Mouse (Mus musculus) ES-E14 (cell line): ENCODE data around the gene Ppard. TPM values are rescaled to one million over a fixed set of nuclear protein-coding genes. Genes with fewer than 3 reads are reported as not detected.
A peak's percentile ranks its signal among the peaks of the same experiment; 100 is the strongest.
"Not testable (repeated sequence)": the region's sequence is repeated elsewhere in the genome, so short reads cannot be mapped to it uniquely, and the experiment has no call there.

Experiments
- DNase-seq: peaks from one replicate; pipeline ENCODE4 v3.0.0-alpha.2; 2013; ENCODE audit warnings: low read depth, low spot score
- H3K27ac ChIP-seq: 2 replicates; pipeline ENCODE4 v1.5.1; 2012; ENCODE audit warnings: low read depth, mild to moderate bottlenecking, low read length, moderate library complexity, mixed read lengths; ENCODE audit not compliant: poor library complexity, insufficient read depth, severe bottlenecking
- H3K36me3 ChIP-seq: 2 replicates; pipeline ENCODE4 v1.6.1; 2012; ENCODE audit warnings: mild to moderate bottlenecking, low read length, moderate library complexity, mixed read lengths; ENCODE audit not compliant: control insufficient read depth, poor library complexity, insufficient read depth, severe bottlenecking
- H3K4me1 ChIP-seq, 2 experiments: fragments of 150-350 bp in 1 of 2; sonication (generic) in 1 of 2; 2 replicates each; pipeline ENCODE4 v1.6.1; 2012; ENCODE audit warnings: low read length in 2 of 2, mild to moderate bottlenecking in 1 of 2, mixed read lengths in 1 of 2; ENCODE audit not compliant: control insufficient read depth in 2 of 2, insufficient read depth in 2 of 2, poor library complexity in 1 of 2
- H3K4me3 ChIP-seq, 2 experiments: fragments of 150-350 bp in 1 of 2; sonication (generic) in 1 of 2; 2 replicates each; pipeline ENCODE4 v1.5.1; 2012; ENCODE audit warnings: low read length in 2 of 2, low read depth in 1 of 2, mild to moderate bottlenecking in 1 of 2, mixed read lengths in 1 of 2; ENCODE audit not compliant: insufficient read depth in 1 of 2, poor library complexity in 1 of 2, severe bottlenecking in 1 of 2
- H3K9ac ChIP-seq: 2 replicates; pipeline ENCODE4 v1.6.1; 2012; ENCODE audit warnings: low read depth, mild to moderate bottlenecking, low read length, mixed read lengths; ENCODE audit not compliant: poor library complexity, insufficient read depth, severe bottlenecking
- H3K9me3 ChIP-seq: fragments of 150-350 bp; sonication (generic); 2 replicates; pipeline ENCODE4 v1.6.1; 2012; ENCODE audit warnings: low read depth, mild to moderate bottlenecking, low read length; ENCODE audit not compliant: control insufficient read depth, insufficient read depth
- CHD2 ChIP-seq: IDR thresholded peaks from 2 replicates; pipeline ENCODE4 v1.6.1; 2014; ENCODE audit warnings: mild to moderate bottlenecking, low read depth, low read length, inconsistent platforms
- HCFC1 ChIP-seq: IDR thresholded peaks from 2 replicates; pipeline ENCODE4 v1.6.1; 2012; ENCODE audit warnings: low read length, inconsistent platforms, borderline replicate concordance; ENCODE audit not compliant: insufficient read depth
- MAFK ChIP-seq: IDR thresholded peaks from 2 replicates; pipeline ENCODE4 v1.6.1; 2014; ENCODE audit warnings: mild to moderate bottlenecking, low read depth, low read length, inconsistent platforms; ENCODE audit not compliant: insufficient read depth
- ZC3H11A ChIP-seq: IDR thresholded peaks from 2 replicates; pipeline ENCODE4 v1.6.1; 2012; ENCODE audit warnings: low read depth, mild to moderate bottlenecking, inconsistent platforms, low read length, borderline replicate concordance
- ZNF384 ChIP-seq: IDR thresholded peaks from 2 replicates; pipeline ENCODE4 v1.6.1; 2012; ENCODE audit warnings: low read depth, low read length, inconsistent platforms
- in situ Hi-C, 2 experiments: fragments of 600-800 bp; cut with MboI; formaldehyde crosslinking; loops; one replicate each; pipeline ENCODE4 v1.15.1; 2025; ENCODE audit warnings: low sequenced_read_pairs in 2 of 2, inconsistent platforms in 1 of 2; ENCODE audit not compliant: unreplicated experiment in 2 of 2
- total RNA-seq: library from RNA; depleted of rRNA; stranded (reverse); fragments of 300-350 nt; gene quantifications from 2 replicates; pipeline ENCODE4 v1.2.3, GENCODE M21; 2012

Ppard gene
- total RNA-seq, 1 experiment = 6.7 TPM

- no peak for DNase-seq
- TF ChIP-seq ZNF384 (peak; percentile 87; the same call in 1 of the 2 replicates), CHD2 (peak; percentile 38; the same call in 1 of the 2 replicates), HCFC1 (no peak), ZC3H11A (no peak), MAFK (no peak)
- peaks cover 6% of the 10 kb centered on the region; the same call in 1 of the 2 replicates for H3K36me3 ChIP-seq
- peaks cover 0 to 17% of the 10 kb centered on the region in 2 experiments; a peak in 3 of 4 replicates for H3K4me1 ChIP-seq
- peak overlapping the region in 1 of 2 experiments; percentile 0; a peak in 2 of 4 replicates for H3K4me3 ChIP-seq
- peak overlapping the region; percentile 60; the same call in 1 of the 2 replicates for H3K9ac ChIP-seq
- in situ Hi-C loops = no loop called here
- no peaks in the 10 kb centered on the region for H3K9me3 ChIP-seq
- peak overlapping the region; percentile 93 for H3K27ac ChIP-seq
Measured at GRCm38 (mm10) chr17:28217721-28218649, 14.5 kb upstream of the Ppard start.

DNA sequence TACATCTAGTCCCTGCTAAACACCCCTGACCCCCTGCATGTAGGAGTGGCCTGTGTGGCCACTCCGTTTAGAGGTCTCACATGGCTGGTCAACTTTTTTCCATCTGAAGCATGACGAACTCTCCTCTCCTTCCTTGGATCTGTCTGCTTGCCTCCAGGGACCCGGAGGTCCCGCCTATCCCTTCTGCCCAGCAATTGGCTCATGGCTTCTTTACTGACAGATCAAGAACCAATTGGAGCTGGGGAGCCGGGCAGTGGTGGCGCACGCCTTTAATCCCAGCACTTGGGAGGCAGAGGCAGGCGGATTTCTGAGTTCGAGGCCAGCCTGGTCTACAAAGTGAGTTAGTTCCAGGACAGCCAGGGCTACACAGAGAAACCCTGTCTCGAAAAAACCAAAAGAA is 10.0 kb upstream of the Ppard start:
- DNase-seq, in situ Hi-C loops, H3K36me3 ChIP-seq, H3K27ac ChIP-seq, H3K9me3 ChIP-seq: not testable (repeated sequence)
- Histone ChIP-seq H3K4me3 (peak overlapping the region in 1 of 2 experiments; percentile 31; a peak in 2 of 4 replicates), H3K9ac (peak overlapping the region; percentile 26; the same call in 1 of the 2 replicates), H3K4me1 (peaks cover 2 to 14% of the 10 kb centered on the region in 2 experiments; a peak in 3 of 4 replicates)
- peak; percentile 67 for TF ChIP-seq CHD2

DNA sequence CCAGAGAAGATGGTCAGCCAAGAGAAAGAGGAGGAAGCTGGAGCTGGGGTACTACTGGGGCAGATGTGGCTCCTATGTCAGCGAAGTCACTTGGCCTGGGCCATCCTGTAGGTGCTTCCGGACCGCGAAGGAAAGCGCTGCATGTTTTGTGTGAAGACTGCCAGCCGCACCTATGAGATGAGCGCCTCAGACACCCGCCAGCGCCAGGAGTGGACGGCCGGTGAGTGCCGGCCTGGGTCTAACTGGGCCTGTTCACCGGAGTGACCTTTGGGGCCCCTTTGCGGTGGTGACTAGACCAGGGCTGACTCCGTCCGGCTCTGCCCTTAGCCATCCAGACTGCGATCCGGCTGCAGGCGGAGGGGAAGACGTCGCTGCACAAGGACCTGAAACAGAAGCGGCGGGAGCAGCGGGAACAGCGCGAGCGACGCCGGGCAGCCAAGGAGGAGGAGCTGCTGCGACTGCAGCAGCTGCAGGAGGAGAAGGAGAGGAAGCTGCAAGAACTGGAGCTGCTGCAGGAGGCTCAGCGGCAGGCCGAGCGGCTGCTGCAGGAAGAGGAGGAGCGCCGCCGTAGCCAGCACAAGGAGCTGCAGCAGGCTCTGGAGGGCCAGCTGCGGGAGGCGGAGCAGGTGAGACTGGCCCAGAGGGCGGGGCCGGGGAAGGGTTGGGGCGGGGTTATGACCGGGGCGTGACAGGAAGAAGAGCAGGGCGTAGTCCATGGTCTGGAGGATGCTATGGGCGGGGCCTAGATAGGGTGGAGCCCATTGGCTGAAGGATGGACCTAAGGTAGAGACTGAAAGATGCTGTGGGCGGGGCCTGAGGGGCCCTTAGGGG is 8.7 kb upstream of the Ppard start:
- no peaks in the 10 kb centered on the region for H3K9me3 ChIP-seq
- no peak overlapping the region for H3K27ac ChIP-seq
- in situ Hi-C loops = no loop called here
- peaks cover 18% of the 10 kb centered on the region for H3K36me3 ChIP-seq
- TF ChIP-seq CHD2 (no peak), HCFC1 (no peak), ZNF384 (no peak), MAFK (no peak)
- peaks cover 2 to 13% of the 10 kb centered on the region in 2 experiments; a peak in 3 of 4 replicates for H3K4me1 ChIP-seq
- peak; percentile 100 for DNase-seq
- peak overlapping the region; percentile 63; the same call in 1 of the 2 replicates for H3K9ac ChIP-seq
- peak overlapping the region; percentile 70 to 73 for H3K4me3 ChIP-seq

DNA sequence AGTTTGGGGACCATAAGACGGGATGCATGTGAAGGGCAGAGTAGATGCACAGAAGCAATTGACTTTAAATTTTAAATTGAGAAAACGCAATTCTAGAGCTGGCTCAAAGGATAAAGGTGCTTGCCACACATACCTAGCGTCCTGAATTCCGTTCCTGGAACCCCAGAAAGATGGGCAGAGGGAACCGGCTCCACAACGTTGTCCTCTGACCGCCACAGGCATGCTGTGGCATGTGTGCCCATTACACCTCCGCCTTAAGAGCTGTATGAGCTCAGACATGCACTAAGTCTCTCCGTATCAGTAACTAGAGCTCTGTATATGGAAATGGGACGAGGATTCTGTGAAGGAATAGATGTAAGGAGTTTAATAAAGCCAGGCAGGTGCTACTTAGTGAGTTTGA is 7.9 kb upstream of the Ppard start:
- peaks cover 2 to 12% of the 10 kb centered on the region in 2 experiments; a peak in 3 of 4 replicates for H3K4me1 ChIP-seq
- no peak for TF ChIP-seq MAFK
- TF ChIP-seq ZC3H11A = no peak
- no peak for TF ChIP-seq CHD2
- TF ChIP-seq ZNF384 = no peak
- TF ChIP-seq HCFC1 = no peak
- in situ Hi-C loops = no loop called here
- no peak overlapping the region for H3K4me3 ChIP-seq
- no peak for DNase-seq
- no peaks in the 10 kb centered on the region for H3K9me3 ChIP-seq
- no peak overlapping the region for H3K9ac ChIP-seq
- no peak overlapping the region for H3K27ac ChIP-seq
- H3K36me3 ChIP-seq = peaks cover 18% of the 10 kb centered on the region
